Mouse (Mus musculus) left cerebral cortex, adult 9 months (tissue): ENCODE data around the gene Coa6.
A peak's percentile ranks its signal among the peaks of the same experiment; 100 is the strongest.
"Not testable (repeated sequence)": the region's sequence is repeated elsewhere in the genome, so short reads cannot be mapped to it uniquely, and the experiment has no call there.

Experiments
- DNase-seq, 2 experiments: peaks; one replicate each; pipeline ENCODE4 v3.0.0; 2022; ENCODE audit warnings: low spot score in 2 of 2

Gene Coa6

GRCm38 (mm10) chr8:126422174-126422919, at the start of gene Coa6:
TSS of gene Coa6 (plus strand) at chr8:126422515.
- peak; percentile 91 to 98 for DNase-seq

- no peak for DNase-seq
Observed at GRCm38 (mm10) chr8:126379580-126379979, 42.7 kb upstream of the Coa6 start.

- no peak for DNase-seq
Observed at GRCm38 (mm10) chr8:126380141-126380540, 42.2 kb upstream of the Coa6 start.

- DNase-seq, result no peak
Observed at GRCm38 (mm10) chr8:126381299-126381698, 41.0 kb upstream of the Coa6 start.

GRCm38 (mm10) chr8:126382216-126382615, 40.1 kb upstream of the Coa6 start:
- no peak for DNase-seq

GRCm38 (mm10) chr8:126382749-126383148, 39.6 kb upstream of the Coa6 start:
- peak in 1 of 2 experiments; percentile 59 for DNase-seq

- no peak for DNase-seq
Observed at GRCm38 (mm10) chr8:126387566-126387965, 34.7 kb upstream of the Coa6 start.

- no peak for DNase-seq
Observed at GRCm38 (mm10) chr8:126391541-126391940, 30.8 kb upstream of the Coa6 start.

GRCm38 (mm10) chr8:126395386-126395785, 26.9 kb upstream of the Coa6 start:
- no peak for DNase-seq

- DNase-seq, result no peak
Observed at GRCm38 (mm10) chr8:126395917-126396316, 26.4 kb upstream of the Coa6 start.

GRCm38 (mm10) chr8:126398349-126398748, 24.0 kb upstream of the Coa6 start:
- DNase-seq, result no peak

- not testable (repeated sequence) for DNase-seq
Observed at GRCm38 (mm10) chr8:126404550-126404949, 17.8 kb upstream of the Coa6 start.

GRCm38 (mm10) chr8:126405030-126405429, 17.3 kb upstream of the Coa6 start:
- DNase-seq, result no peak

- no peak for DNase-seq
Observed at GRCm38 (mm10) chr8:126420834-126421233, 1.5 kb upstream of the Coa6 start.

- DNase-seq, result peak in 1 of 2 experiments; percentile 40
Observed at GRCm38 (mm10) chr8:126422920-126423300, 595 bp downstream of the Coa6 start.

GRCm38 (mm10) chr8:126424163-126424562, 1.8 kb downstream of the Coa6 start:
- no peak for DNase-seq

- DNase-seq, result no peak
Observed at GRCm38 (mm10) chr8:126424946-126425345, 2.6 kb downstream of the Coa6 start.

GRCm38 (mm10) chr8:126429635-126430034, 7.3 kb downstream of the Coa6 start:
- DNase-seq, result no peak

GRCm38 (mm10) chr8:126433827-126434226, 11.5 kb downstream of the Coa6 start:
- DNase-seq, result peak; percentile 59 to 64

- no peak for DNase-seq
Observed at GRCm38 (mm10) chr8:126438937-126439336, 16.6 kb downstream of the Coa6 start.

- DNase-seq, result no peak
Observed at GRCm38 (mm10) chr8:126451158-126451557, 28.8 kb downstream of the Coa6 start.

GRCm38 (mm10) chr8:126455383-126455782, 33.1 kb downstream of the Coa6 start:
- no peak for DNase-seq

GRCm38 (mm10) chr8:126460274-126460673, 38.0 kb downstream of the Coa6 start:
- DNase-seq, result peak in 1 of 2 experiments; percentile 28

- DNase-seq, result no peak
Observed at GRCm38 (mm10) chr8:126461735-126462134, 39.4 kb downstream of the Coa6 start.
